Mouse (Mus musculus): ENCODE measurements around the gene Olfr56.

DNA sequence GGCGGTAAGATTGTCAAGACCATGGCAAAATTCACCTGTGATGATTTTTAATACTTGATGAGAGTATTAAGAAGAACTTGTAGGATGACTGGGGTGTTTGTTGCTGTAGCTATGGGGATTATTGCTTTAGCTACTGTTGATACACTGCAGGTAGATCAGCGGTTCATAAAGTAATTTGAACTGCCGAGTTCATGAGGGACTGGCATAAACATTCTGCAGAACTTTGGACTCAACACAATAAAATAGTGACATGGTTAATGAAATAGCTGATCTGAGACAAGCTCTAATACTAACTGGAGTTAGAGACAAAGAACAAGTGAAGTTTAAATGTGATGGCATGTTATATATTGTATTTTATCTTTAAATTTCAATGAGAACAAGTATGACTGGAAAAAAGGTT lies 100.0 kb downstream of the Olfr56 start:
- TF ChIP-seq CTCF (IDR thresholded peaks at IDR 0.05; ENCODE audit: borderline replicate concordance, insufficient read depth, low read depth, low read length) (no peak), POLR2A (IDR thresholded peaks at IDR 0.05; ENCODE audit: borderline replicate concordance, insufficient read depth, low read length) (no peak)

Data from cerebellum, adult 2 months (tissue).